Mouse (Mus musculus): ENCODE measurements around the gene Napb.
A peak's percentile ranks its signal among the peaks of the same experiment; 100 is the strongest.

Napb gene

DNA sequence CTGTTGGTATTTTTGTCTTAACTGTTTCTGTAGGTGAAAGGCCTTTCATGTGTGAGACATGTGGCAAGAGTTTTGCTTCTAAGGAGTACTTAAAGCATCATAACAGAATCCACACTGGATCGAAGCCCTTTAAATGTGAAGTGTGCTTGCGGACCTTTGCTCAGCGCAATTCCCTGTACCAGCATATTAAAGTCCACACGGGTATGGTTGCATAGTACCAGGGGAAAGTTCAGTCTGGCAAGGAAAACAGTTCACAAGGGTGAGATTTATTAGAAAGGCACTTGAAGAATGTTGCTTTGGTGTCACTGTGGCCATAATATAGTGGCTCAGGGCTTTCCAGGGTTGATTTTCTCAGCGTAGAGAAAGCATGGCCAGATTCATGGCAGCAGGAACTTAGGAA lies 44.3 kb downstream of the Napb start:
- DNase-seq (ENCODE audit: low spot score), result no peak

GRCm38 (mm10) chr2:148686862-148687261 lies 45.4 kb downstream of the Napb start:
- DNase-seq (ENCODE audit: low spot score), result no peak

GRCm38 (mm10) chr2:148685709-148686108 lies 46.6 kb downstream of the Napb start:
- DNase-seq (ENCODE audit: low spot score), result peak; percentile 35

GRCm38 (mm10) chr2:148684972-148685371 lies 47.3 kb downstream of the Napb start:
- DNase-seq (ENCODE audit: low spot score), result no peak

GRCm38 (mm10) chr2:148683031-148683430 lies 49.2 kb downstream of the Napb start:
- DNase-seq (ENCODE audit: low spot score), result no peak

- DNase-seq (ENCODE audit: low spot score), result no peak
Observed at GRCm38 (mm10) chr2:148681461-148681891, 50.8 kb downstream of the Napb start.

- peak; percentile 99 for DNase-seq (ENCODE audit: low spot score)
Observed at GRCm38 (mm10) chr2:148680775-148681291, 51.4 kb downstream of the Napb start, which contains the start of gene Gzf1. Gene Gzf1, plus strand, starts transcription at chr2:148681023.

GRCm38 (mm10) chr2:148679346-148679745 lies 52.9 kb downstream of the Napb start:
- DNase-seq (ENCODE audit: low spot score), result peak; percentile 78

- DNase-seq (ENCODE audit: low spot score), result peak; percentile 73
Observed at GRCm38 (mm10) chr2:148677801-148678200, 54.5 kb downstream of the Napb start.

- DNase-seq (ENCODE audit: low spot score), result peak; percentile 98
Observed at GRCm38 (mm10) chr2:148672199-148673096, 59.8 kb downstream of the Napb start, which contains the start of gene Nxt1. Gene Nxt1, plus strand, starts transcription at chr2:148672601.

GRCm38 (mm10) chr2:148663458-148663857 lies 68.8 kb downstream of the Napb start:
- DNase-seq (ENCODE audit: low spot score), result no peak

- peak; percentile 13 for DNase-seq (ENCODE audit: low spot score)
Observed at GRCm38 (mm10) chr2:148654961-148655360, 77.3 kb downstream of the Napb start.

DNA sequence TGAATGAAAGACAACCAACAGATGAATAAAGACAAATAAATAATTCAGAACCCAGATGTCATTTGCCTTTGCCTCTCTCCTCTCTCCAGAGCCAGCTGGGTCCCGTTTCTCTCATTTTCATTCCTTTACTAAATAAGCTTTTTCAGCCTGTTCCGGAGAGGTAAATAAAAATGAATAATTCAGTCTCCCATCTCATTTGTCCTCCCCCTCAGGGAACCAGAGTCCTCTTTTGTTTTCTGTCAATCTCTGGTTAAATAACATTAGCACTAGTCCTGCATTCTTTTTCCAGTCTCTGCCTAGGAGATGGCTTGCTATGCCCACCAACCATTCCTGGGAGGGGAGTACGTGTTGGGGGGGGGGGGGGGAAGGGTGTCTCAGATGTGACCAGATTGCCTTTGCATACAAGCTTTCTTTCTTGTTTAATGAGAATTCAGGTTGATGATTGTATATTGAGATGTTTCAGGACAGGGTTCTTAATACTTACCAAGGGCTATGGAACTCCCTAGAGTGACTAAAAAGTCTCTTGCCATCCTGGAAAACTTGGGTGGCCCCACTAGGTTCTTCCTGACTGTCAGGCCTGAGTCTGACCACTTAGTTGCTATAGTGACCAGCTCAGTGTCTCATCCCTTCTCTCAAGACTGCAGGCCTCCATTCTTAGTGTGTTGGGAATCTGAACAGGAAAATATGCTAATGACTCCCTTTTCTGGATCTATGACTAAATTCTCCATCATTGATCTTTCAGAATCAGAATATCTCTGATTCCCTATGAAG lies 81.5 kb downstream of the Napb start:
- DNase-seq (ENCODE audit: low spot score), result no peak

DNA sequence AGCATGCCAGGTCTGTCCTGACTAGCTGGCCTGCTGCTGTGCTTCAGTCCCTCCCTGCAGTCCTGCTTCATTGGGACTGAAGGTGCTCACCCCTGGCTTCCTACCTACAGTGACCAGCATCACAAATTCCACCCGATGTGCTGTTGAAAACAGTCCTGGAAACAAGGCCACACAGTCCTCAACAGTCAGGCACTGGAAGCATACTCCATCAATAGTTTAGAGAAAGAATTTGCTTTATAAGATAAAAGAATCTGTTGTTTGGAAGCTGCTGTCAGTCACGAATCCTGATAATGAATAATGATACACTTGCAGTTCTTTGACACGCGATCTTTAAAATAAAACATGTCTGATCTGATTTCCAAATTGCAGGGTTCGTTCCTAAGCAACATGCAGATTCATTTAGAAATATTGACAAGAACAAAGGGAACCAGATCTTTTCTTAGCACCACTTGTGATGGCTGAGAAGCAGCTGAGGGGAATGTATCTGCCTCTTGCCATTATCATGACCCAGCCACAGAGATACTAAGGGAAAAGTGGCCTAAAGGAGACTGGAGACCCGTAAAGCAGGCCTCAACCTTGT lies 87.8 kb downstream of the Napb start:
- DNase-seq (ENCODE audit: low spot score), result no peak
